Mouse (Mus musculus) thymus, adult 2 months (tissue): ENCODE measurements around the gene Slc22a18. TPM values are rescaled to one million over a fixed set of nuclear protein-coding genes. Genes with fewer than 3 reads are reported as not detected.
"Not testable (repeated sequence)": the region's sequence is repeated elsewhere in the genome, so short reads cannot be mapped to it uniquely, and the experiment has no call there.

Source experiments
- DNase-seq: peaks from one replicate; pipeline ENCODE4 v3.0.0; 2021
- H3K27ac ChIP-seq: fragments of 200-500 bp; 2 replicates; pipeline ENCODE4 v1.5.1; 2012; ENCODE audit warnings: low read length, control low read depth; ENCODE audit not compliant: control insufficient read depth, insufficient read depth
- H3K27me3 ChIP-seq: fragments of 200-500 bp; 2 replicates; pipeline ENCODE4 v1.6.1; 2012; ENCODE audit warnings: mild to moderate bottlenecking, low read length, moderate library complexity, mixed read lengths; ENCODE audit not compliant: control insufficient read depth, insufficient read depth
- H3K36me3 ChIP-seq: fragments of 200-500 bp; 2 replicates; pipeline ENCODE4 v1.6.1; 2012; ENCODE audit warnings: mild to moderate bottlenecking, low read length, moderate library complexity; ENCODE audit not compliant: control insufficient read depth, insufficient read depth
- H3K4me1 ChIP-seq: fragments of 200-500 bp; replicated peaks from 2 replicates; pipeline ENCODE4 v1.6.1; 2012; ENCODE audit warnings: low read length; ENCODE audit not compliant: control insufficient read depth, insufficient read depth
- H3K4me3 ChIP-seq: fragments of 200-500 bp; 2 replicates; pipeline ENCODE4 v1.5.1; 2012; ENCODE audit warnings: mild to moderate bottlenecking, low read length, control low read depth, moderate library complexity; ENCODE audit not compliant: control insufficient read depth, insufficient read depth
- CTCF ChIP-seq: fragments of 200-500 bp; IDR thresholded peaks from 2 replicates; pipeline ENCODE4 v1.5.1; 2012; ENCODE audit warnings: mild to moderate bottlenecking, control low read depth, low read length, moderate library complexity, borderline replicate concordance; ENCODE audit not compliant: control insufficient read depth, poor library complexity, insufficient read depth; ENCODE audit errors: extremely low read depth
- POLR2A ChIP-seq: fragments of 200-500 bp; IDR thresholded peaks from 2 replicates; pipeline ENCODE4 v1.6.1; 2012; ENCODE audit warnings: mild to moderate bottlenecking, low read length, control low read depth, moderate library complexity; ENCODE audit not compliant: control insufficient read depth, poor library complexity, insufficient read depth; ENCODE audit errors: extremely low read depth
- WGBS: fragments of 180-500 bp; shearing (Covaris S2); methylation state at CpG from one replicate; pipeline ENCODE4 v1.1.7; 2018; 5-methylcytosine and 5-hydroxymethylcytosine counted together
- polyA plus RNA-seq: library from polyadenylated mRNA; depleted of rRNA; stranded (reverse); fragments of >200 nt; gene quantifications from 2 replicates; pipeline ENCODE4 v1.2.3, GENCODE M21; 2012; rRNA removed

The Slc22a18 gene
- polyA plus RNA-seq, 1 experiment = 8.0 TPM

GRCm38 (mm10) chr7:143533284-143533683 is 59.7 kb downstream of the Slc22a18 start:
- Histone ChIP-seq H3K27me3 (no peaks in the 10 kb centered on the region), H3K27ac (no peak overlapping the region), H3K4me1 (no peaks in the 10 kb centered on the region), H3K36me3 (peaks cover 91% of the 10 kb centered on the region), H3K4me3 (no peak overlapping the region)
- 89% methylated on average over 2 of the region's 2 CpGs for WGBS
- DNase-seq = no peak
- no peak for TF ChIP-seq POLR2A
- TF ChIP-seq CTCF = no peak

DNA sequence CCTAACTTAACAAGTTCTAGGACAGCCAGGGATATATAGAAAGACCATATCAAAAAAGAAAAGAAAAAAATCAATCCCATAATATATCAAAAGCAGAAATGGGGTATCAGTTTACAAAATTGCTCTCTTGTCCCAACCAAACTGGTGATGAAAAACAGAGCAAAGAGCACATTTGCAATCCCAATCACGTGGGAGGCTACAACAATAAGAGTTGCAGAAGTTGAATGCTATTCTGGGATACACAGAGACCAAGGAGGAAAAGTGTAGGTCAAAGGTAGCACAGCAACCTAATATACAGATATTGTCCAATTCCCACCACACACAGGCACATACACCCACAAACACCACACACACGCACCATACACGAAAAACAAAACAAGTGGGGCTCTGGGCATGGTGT is 62.7 kb downstream of the Slc22a18 start:
- Histone ChIP-seq H3K27me3 (no peaks in the 10 kb centered on the region), H3K27ac (no peak overlapping the region), H3K4me1 (no peaks in the 10 kb centered on the region), H3K4me3 (no peak overlapping the region), H3K36me3 (peaks cover 81% of the 10 kb centered on the region)
- TF ChIP-seq CTCF (no peak), POLR2A (no peak)
- WGBS = 93% methylated on average over 3 of the region's 3 CpGs
- DNase-seq = no peak

DNA sequence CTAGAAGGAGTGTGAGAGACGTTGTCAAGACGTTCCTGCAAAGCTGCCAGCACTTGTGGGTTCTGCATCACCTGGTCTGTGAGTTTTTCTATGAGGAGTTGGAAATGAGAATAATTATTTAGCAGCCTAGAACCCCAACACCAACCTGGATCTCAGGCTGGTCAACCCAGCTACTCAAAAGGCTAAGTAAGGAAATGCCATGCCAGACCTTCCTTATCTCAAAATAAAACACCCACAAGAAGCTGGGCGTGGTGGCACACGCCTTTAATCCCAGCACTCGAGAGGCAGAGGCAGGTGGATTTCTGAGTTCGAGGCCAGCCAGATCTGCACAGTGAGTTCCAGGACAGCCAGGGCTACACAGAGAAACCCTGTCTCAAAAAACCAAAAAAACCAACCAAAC is 64.7 kb downstream of the Slc22a18 start:
- H3K36me3 ChIP-seq = peaks cover 67% of the 10 kb centered on the region
- H3K4me3 ChIP-seq, H3K4me1 ChIP-seq, H3K27ac ChIP-seq, H3K27me3 ChIP-seq, DNase-seq: not testable (repeated sequence)
- 93% methylated on average over 6 of the region's 6 CpGs for WGBS

- TF ChIP-seq POLR2A (no peak), CTCF (no peak)
- peaks cover 64% of the 10 kb centered on the region for H3K36me3 ChIP-seq
- peaks cover under 1% of the 10 kb centered on the region; the same call in 1 of the 2 replicates for H3K4me1 ChIP-seq
- no peaks in the 10 kb centered on the region for H3K27me3 ChIP-seq
- WGBS = 88% methylated on average over 1 of the region's 1 CpGs
- no peak for DNase-seq
- H3K4me3 ChIP-seq = no peak overlapping the region
- H3K27ac ChIP-seq = no peak overlapping the region
Measured at GRCm38 (mm10) chr7:143538671-143539070, 65.1 kb downstream of the Slc22a18 start.

- no peaks in the 10 kb centered on the region for H3K27me3 ChIP-seq
- no peak overlapping the region for H3K27ac ChIP-seq
- WGBS = 93% methylated on average over 2 of the region's 2 CpGs
- DNase-seq = peak; percentile 50
- no peak overlapping the region for H3K4me3 ChIP-seq
- TF ChIP-seq POLR2A = no peak
- no peak for TF ChIP-seq CTCF
- peaks cover 3% of the 10 kb centered on the region; the same call in 1 of the 2 replicates for H3K4me1 ChIP-seq
- H3K36me3 ChIP-seq = peaks cover 10% of the 10 kb centered on the region
Measured at GRCm38 (mm10) chr7:143544368-143544767, 70.8 kb downstream of the Slc22a18 start.

GRCm38 (mm10) chr7:143546554-143546953 is 73.0 kb downstream of the Slc22a18 start:
- H3K27me3 ChIP-seq = no peaks in the 10 kb centered on the region
- H3K4me3 ChIP-seq = no peak overlapping the region
- no peak for DNase-seq
- WGBS = 25% methylated on average over 2 of the region's 2 CpGs
- TF ChIP-seq POLR2A (no peak), CTCF (no peak)
- H3K4me1 ChIP-seq = peaks cover 5% of the 10 kb centered on the region; the same call in 1 of the 2 replicates
- no peaks in the 10 kb centered on the region for H3K36me3 ChIP-seq
- H3K27ac ChIP-seq = no peak overlapping the region

DNA sequence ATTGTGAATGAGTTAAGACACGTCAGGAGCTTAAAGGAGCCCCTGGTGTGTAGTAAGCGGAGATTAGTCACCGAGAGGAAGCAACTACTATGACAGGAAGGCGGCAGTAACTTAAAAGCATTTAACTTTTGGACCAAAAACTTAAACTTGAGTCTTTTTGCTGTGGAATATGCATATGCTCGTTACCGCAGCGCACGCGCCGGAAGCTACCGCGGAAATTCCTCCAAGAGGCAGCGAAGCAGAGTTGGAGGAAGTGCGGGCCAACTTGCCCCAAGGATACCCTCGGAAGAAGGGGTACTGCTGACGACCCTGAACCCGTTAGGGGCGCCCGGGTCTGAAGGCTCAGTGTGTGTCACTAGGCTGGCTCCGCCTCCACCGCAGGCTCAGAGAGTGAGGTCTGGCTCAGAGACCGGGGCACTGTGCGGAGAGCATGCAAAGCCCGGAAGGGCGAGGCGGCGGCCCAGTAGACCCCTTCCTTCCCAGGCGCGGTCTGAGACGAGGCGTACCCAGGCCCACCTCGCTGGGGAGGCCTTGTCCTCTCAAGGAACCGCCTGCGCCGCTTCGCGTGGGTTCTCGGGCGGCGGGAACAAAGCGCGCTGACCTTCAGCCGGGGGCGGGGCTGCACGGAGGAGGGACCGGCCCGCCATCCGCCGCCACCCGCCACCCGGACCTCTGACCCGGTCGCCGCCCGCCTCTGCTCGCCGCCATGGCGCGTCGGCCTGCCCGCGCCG is 74.9 kb downstream of the Slc22a18 start:
- Histone ChIP-seq H3K4me1 (peaks cover 5% of the 10 kb centered on the region; the same call in 1 of the 2 replicates), H3K27me3 (no peaks in the 10 kb centered on the region), H3K27ac (peak overlapping the region; percentile 66), H3K36me3 (no peaks in the 10 kb centered on the region), H3K4me3 (peak overlapping the region; percentile 80)
- DNase-seq = peak; percentile 72
- 0 out of 2 replicates have a peak, but pooled peaks have one; percentile 29 for TF ChIP-seq CTCF
- TF ChIP-seq POLR2A = no peak
- WGBS = under 1% methylated on average over 54 of the region's 63 CpGs

Other genes with a start within 250 kb of the Slc22a18 start
- gene Cdkn1c, start 12.7 kb upstream of the Slc22a18 start, polyA plus RNA-seq = 10.3 and 10.4 TPM in 2 replicates
- 0.39 TPM in 1 of 2 replicates, not detected in the other for gene Phlda2, start 29.4 kb downstream of the Slc22a18 start, polyA plus RNA-seq
- 107 and 120 TPM in 2 replicates for gene Nap1l4, start 75.4 kb downstream of the Slc22a18 start, polyA plus RNA-seq
- 22.7 and 24.5 TPM in 2 replicates for gene Cars, start 126.4 kb downstream of the Slc22a18 start, polyA plus RNA-seq
- 6.4 and 7.4 TPM in 2 replicates for gene Tnfrsf26, start 155.0 kb downstream of the Slc22a18 start, polyA plus RNA-seq
- 4.8 and 4.9 TPM in 2 replicates for gene Tnfrsf22, start 175.9 kb downstream of the Slc22a18 start, polyA plus RNA-seq
- gene Tnfrsf23, start 212.1 kb downstream of the Slc22a18 start, polyA plus RNA-seq = 3.5 and 4.8 TPM in 2 replicates